Mouse (Mus musculus): Measurements from ENCODE around the gene Ephb2.

The Ephb2 gene

DNA sequence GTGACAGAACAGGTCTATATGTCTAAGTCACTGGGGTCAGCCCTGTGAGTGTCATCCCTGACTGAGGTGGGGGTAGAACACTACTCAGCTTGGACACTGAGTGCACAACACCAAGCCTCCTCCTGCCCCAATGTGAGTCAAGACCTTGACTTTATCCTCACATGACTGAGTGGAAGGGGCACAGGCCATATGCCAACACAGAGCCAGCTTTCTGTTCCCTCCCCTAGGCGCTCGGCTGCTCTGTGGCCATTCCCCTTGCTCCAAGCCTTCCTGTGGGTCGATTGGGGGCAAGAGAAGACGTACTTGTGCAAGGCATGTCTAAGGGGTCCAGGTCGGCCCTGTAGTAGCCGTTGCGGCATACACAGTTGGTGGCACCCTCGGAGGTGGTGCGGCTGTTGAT lies 140.1 kb downstream of the Ephb2 start:
- no peak for DNase-seq

GRCm38 (mm10) chr4:136690034-136690433 lies 145.8 kb downstream of the Ephb2 start:
- DNase-seq: no peak

DNA sequence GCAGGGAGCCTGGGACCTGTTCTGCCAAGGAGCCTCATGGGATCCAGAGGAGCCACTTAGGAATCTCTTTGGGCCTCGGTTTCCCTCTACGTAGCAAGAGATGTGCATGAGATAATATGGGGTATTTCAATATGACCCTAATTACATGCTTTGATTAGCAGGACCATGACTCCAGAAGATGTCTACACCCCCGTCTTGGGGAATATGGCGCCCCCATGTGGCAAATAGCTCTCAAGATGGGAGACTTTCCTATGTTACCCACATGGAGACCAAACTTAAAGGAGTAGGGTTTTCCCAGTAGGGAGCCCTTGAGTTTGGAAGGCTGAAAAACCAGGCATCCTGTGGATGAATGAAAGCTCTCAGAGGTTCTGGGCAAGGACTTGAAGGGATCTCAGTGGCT lies 147.7 kb downstream of the Ephb2 start:
- no peak for DNase-seq

DNA sequence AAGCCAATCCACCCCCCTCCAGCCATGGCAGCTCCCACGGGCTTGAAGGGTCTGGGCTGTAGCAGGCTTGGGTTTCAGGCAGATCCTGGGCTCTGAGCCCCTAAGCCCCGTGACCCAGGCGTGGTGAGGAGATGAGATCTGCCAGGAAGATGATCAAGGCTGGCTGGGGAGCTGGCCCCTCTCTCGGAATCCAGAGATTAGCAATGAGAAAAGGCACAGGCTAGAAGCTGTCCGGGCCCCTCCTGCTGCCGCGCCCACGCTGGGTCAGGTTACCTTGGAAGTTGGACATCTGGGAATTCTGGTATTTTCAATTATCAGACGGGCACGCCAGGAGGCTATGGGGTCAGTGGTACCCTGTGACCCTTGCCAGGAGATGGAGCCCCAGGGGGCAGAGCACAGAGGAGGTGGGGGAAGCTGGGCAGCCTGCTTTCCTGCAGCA lies 150.3 kb downstream of the Ephb2 start:
- no peak for DNase-seq

GRCm38 (mm10) chr4:136684485-136684884 lies 151.3 kb downstream of the Ephb2 start:
- DNase-seq: no peak

DNA sequence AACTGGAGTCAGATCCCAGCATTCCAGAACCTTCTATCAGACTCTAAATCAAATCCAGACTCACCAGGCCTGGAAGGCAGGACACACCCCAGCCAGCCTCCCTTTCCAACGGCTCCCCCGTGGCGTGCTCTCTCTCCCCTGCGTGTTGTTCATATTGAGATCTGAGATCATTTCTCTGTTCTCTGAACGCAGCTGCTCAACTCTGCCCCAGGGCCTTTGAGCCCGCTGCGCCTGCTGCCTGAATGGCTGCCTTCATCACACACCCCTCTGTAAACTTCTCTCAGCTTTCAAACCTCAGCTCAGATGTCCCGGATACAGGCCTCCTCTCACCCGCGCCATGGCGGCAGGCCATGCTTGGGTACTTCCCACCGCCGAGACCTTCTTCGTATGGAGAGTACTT lies 155.1 kb downstream of the Ephb2 start:
- no peak for DNase-seq

- no peak for DNase-seq
Observed at GRCm38 (mm10) chr4:136679221-136679620, 156.6 kb downstream of the Ephb2 start.

DNA sequence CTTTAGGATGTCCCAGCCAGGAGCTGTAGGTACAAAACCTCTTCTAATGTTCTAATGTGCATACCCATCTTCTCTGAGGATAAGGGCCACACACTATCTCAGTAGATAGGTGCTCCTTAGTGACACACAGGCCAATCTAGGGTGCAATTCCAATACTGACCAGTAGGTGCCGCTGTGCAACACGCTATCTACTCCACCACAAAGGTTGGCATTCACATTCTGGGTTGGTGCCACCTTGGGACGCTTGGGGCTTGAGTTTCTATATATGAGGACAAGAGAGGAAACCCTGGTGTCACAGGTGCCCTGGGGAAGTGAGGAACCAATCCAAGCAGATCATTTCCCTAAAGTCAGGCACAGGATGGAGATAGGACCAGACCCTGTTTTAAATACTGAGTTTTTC lies 157.3 kb downstream of the Ephb2 start:
- DNase-seq: peak; percentile 92 to 96

DNA sequence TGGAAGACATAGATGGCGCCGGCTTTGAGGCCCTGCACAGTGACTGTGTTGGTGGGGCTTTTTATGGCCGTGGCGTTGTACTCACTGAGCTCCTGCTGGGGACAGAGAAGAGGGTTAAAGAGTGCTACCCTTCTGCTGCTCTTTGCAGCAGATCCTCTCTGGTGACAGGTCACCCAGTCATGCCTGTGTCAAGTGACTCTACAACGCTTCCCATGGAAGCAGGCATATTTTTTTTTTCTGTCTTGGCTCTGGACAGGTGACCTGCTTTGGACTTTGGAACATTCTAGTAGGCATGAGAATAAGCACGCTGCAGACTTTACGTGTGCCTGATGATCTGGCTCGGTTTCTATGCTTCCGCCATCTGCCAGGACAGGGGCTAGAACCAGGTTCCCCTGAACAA lies 160.3 kb downstream of the Ephb2 start:
- DNase-seq: no peak

- no peak for DNase-seq
Observed at GRCm38 (mm10) chr4:136672335-136673090, 163.3 kb downstream of the Ephb2 start.

DNA sequence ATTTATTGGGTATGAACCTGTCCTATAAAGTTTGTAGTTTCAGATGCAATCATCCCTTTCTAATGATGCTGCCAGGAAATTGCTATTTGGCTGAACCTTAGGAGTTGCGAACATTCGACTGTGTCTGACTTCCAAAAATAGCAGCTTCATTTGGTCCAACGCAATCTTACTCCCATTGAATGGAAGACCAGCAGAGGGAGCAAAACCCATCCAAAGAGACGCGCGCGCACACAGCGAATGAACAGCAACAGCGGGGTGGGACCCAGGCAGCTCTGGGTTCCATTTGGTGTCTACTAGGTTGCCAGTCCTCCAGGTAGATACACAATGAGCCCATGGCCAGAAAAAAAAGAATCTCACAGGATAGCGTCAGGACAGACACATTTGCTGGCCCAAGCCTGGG lies 168.0 kb downstream of the Ephb2 start:
- DNase-seq: no peak

DNA sequence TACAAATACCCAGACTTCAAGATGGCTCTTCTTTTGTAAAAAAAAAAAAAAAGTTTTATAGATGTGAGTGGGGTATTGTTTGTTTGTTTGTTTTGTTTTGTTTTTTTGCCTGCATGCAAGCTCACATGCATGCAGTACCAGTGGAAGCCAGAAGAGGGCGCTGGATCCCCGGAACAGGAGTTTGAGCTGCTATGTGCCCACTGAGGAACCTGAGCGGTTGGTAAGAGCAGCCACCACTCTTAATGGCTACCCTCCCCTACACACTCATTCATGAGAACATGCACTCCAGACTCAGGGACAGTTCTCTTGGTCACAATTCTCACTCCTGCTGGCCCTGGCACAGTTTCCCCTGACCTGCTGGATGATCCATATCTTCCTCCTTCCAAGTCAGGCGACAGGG lies 169.8 kb downstream of the Ephb2 start:
- peak in 1 of 2 experiments; percentile 40 for DNase-seq

- DNase-seq: peak; percentile 55 to 59
Observed at GRCm38 (mm10) chr4:136665068-136665467, 170.7 kb downstream of the Ephb2 start.

GRCm38 (mm10) chr4:136657914-136658313 lies 177.9 kb downstream of the Ephb2 start:
- no peak for DNase-seq

DNA sequence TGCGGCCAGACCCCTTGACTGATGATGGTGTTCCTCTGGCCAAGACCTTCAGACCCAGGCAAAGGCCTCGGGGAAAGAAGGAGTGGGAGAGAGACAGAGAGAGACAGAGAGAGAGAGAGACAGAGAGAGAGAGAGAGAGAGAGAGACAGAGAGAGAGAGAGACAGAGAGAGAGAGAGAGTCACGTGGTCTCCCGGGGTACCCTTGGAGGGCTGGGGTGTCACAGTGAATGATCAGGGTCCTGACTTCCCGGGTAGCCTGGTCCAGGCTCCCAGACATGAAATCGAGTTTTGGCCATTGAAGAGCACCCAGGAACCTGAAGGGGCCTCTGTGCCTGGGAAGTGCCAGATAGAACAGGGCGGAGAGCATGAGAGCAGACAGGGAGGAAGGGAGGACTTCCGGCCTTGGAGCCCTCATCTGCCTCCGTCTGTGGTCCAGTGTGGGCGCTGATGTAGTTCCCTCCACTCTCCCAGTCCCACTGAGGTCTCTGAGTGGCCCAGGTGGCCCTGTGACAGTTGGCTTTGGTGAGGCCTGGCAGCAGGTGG lies 182.0 kb downstream of the Ephb2 start:
- no peak for DNase-seq

DNA sequence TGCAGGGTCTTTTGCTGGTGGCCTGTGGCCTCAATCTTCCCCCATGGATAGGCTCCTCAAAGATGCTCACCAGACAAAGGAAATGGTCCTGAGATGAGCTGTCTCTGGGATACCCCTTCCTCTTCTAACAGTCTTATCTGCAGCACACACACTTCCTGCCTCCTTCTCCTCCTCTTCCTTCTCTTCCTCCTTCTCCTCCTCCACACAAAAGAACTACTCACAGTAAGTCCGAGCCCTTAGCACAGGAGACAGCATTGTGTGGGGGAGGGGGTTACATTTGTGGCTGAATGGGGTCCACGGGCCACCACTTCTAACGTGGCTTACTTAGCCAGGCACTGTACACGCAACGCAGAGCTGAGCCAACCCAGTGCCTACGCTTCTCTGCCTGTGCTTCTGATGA lies 182.8 kb downstream of the Ephb2 start:
- no peak for DNase-seq

GRCm38 (mm10) chr4:136652528-136652910 lies 183.3 kb downstream of the Ephb2 start:
- peak; percentile 41 to 47 for DNase-seq

GRCm38 (mm10) chr4:136651882-136652527 lies 183.8 kb downstream of the Ephb2 start:
- peak in 1 of 2 experiments; percentile 43 for DNase-seq

- peak; percentile 28 to 45 for DNase-seq
Observed at GRCm38 (mm10) chr4:136651357-136651811, 184.4 kb downstream of the Ephb2 start.

DNA sequence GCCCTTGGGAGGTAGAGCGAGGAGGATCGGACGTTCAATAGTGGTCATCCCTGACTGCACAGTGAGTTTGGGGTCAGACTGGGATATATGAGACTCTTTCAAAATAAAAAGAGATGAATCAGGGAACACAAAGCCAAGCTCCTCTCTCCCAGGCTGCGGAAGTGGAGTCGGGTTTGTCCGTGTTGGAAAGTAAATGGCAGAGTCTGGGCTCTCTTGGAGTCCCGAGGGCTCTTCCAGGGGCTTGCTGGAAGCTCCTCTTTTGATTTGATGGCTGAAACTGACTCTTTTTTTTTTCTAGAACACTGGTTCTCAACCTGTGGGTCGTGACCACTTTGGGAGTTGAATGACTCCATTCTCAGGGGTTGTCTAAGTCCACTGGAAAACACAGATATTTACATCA lies 185.5 kb downstream of the Ephb2 start:
- DNase-seq: no peak

DNA sequence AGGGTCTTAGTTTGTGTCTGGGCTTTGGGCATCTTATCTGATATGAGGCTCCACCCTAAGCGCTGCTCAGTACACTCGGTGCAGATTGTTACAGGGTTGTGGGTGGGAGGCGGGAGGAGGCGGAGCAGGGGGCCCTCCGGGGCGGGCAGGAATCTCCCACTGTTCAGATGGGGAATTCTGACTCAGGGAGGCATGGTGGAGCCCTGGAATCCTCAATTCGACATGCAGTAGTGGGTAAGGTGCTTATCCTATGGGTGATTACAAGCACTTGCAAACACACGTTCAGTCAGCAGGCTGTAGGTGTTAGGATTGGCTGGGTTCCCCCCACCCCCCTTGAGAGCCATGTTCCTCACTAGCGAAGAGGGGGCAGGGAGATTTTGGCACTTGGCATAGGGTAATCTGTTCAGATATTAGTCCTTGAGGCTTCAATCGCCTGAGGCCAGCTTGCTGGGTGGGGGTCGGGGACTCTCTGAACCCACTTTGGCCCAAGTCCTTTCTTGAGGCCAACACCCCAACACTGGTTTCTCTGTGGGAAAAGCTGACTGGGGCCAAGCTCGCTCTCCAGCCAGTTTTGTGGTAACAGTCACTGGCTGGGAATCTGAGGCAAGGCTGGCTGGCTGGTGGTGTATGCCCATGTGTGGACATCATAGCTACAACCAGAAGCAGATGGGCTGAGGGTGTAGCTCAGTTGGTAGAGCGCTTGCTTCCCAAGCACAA lies 186.2 kb downstream of the Ephb2 start:
- no peak for DNase-seq

GRCm38 (mm10) chr4:136648922-136649479 lies 186.8 kb downstream of the Ephb2 start:
- peak; percentile 84 to 90 for DNase-seq

GRCm38 (mm10) chr4:136638890-136639289 lies 196.9 kb downstream of the Ephb2 start:
- no peak for DNase-seq
